Mouse (Mus musculus) ES-Bruce4 (cell line): Measurements from ENCODE around the gene Ano1. TPM values are rescaled to one million over a fixed set of nuclear protein-coding genes. Genes with fewer than 3 reads are reported as not detected.
A peak's percentile ranks its signal among the peaks of the same experiment; 100 is the strongest.

ENCODE experiments used
- H3K27ac ChIP-seq: 2 replicates; pipeline ENCODE4 v1.5.1; 2012; ENCODE audit warnings: low read length, inconsistent platforms; ENCODE audit not compliant: insufficient read depth
- H3K27me3 ChIP-seq: 2 replicates; pipeline ENCODE4 v1.6.1; 2012; ENCODE audit warnings: mild to moderate bottlenecking, low read length, inconsistent platforms; ENCODE audit not compliant: control insufficient read depth, poor library complexity, insufficient read depth, severe bottlenecking
- H3K36me3 ChIP-seq: 2 replicates; pipeline ENCODE4 v1.6.1; 2012; ENCODE audit warnings: inconsistent platforms, mild to moderate bottlenecking, low read length, moderate library complexity; ENCODE audit not compliant: control insufficient read depth, poor library complexity, insufficient read depth, severe bottlenecking
- H3K4me1 ChIP-seq: one replicate; pipeline ENCODE4 v1.8.1; 2011; ENCODE audit warnings: low read length; ENCODE audit not compliant: control insufficient read depth, insufficient read depth
- H3K4me3 ChIP-seq: 2 replicates; pipeline ENCODE4 v1.5.1; 2011; ENCODE audit warnings: low read depth, mild to moderate bottlenecking, low read length
- H3K9ac ChIP-seq: 2 replicates; pipeline ENCODE4 v1.6.1; 2012; ENCODE audit warnings: low read depth, mild to moderate bottlenecking, inconsistent platforms; ENCODE audit not compliant: poor library complexity, severe bottlenecking
- H3K9me3 ChIP-seq: replicated peaks from 2 replicates; pipeline ENCODE4 v1.6.1; 2012; ENCODE audit warnings: mild to moderate bottlenecking, low read length, inconsistent platforms; ENCODE audit not compliant: control insufficient read depth, poor library complexity, insufficient read depth, severe bottlenecking
- CTCF ChIP-seq: IDR thresholded peaks from one replicate; pipeline ENCODE4 v1.8.1; 2011; ENCODE audit warnings: low read depth, low read length
- EP300 ChIP-seq: IDR thresholded peaks from 2 replicates; pipeline ENCODE4 v1.6.1; 2011; ENCODE audit warnings: low read depth, low read length; ENCODE audit not compliant: insufficient read depth
- POLR2A ChIP-seq: IDR thresholded peaks from one replicate; pipeline ENCODE4 v1.8.1; 2011; ENCODE audit warnings: low read length; ENCODE audit not compliant: insufficient read depth
- polyA plus RNA-seq: library from polyadenylated mRNA; stranded (reverse); fragments of >200 nt; gene quantifications from 2 replicates; pipeline ENCODE4 v1.2.4, GENCODE M21; 2011; ENCODE audit warnings: low read depth; ENCODE audit not compliant: missing spikeins, insufficient read depth, insufficient read length

Ano1 gene
- polyA plus RNA-seq, 1 experiment: 1.7 TPM

GRCm38 (mm10) chr7:144738357-144738798, 13.4 kb downstream of the Ano1 start:
- no peak overlapping the region for H3K27ac ChIP-seq
- H3K36me3 ChIP-seq: no peaks in the 10 kb centered on the region
- no peaks in the 10 kb centered on the region for H3K4me1 ChIP-seq
- no peak overlapping the region for H3K9ac ChIP-seq
- TF ChIP-seq EP300: no peak
- TF ChIP-seq POLR2A: no peak
- no peaks in the 10 kb centered on the region for H3K27me3 ChIP-seq
- H3K4me3 ChIP-seq: peak overlapping the region; percentile 52
- no peaks in the 10 kb centered on the region for H3K9me3 ChIP-seq

GRCm38 (mm10) chr7:144731897-144732291, 19.9 kb downstream of the Ano1 start:
- Histone ChIP-seq H3K9ac (no peak overlapping the region), H3K4me1 (no peaks in the 10 kb centered on the region), H3K36me3 (no peaks in the 10 kb centered on the region), H3K4me3 (no peak overlapping the region), H3K27me3 (no peaks in the 10 kb centered on the region), H3K27ac (no peak overlapping the region), H3K9me3 (no peaks in the 10 kb centered on the region)
- TF ChIP-seq EP300 (no peak), POLR2A (no peak), CTCF (no peak)

- Histone ChIP-seq H3K36me3 (no peaks in the 10 kb centered on the region), H3K27ac (no peak overlapping the region), H3K27me3 (no peaks in the 10 kb centered on the region), H3K4me1 (no peaks in the 10 kb centered on the region), H3K4me3 (no peak overlapping the region), H3K9ac (no peak overlapping the region), H3K9me3 (no peaks in the 10 kb centered on the region)
- TF ChIP-seq CTCF: no peak
- no peak for TF ChIP-seq EP300
- TF ChIP-seq POLR2A: no peak
Measured at GRCm38 (mm10) chr7:144731182-144731896, 20.4 kb downstream of the Ano1 start.

DNA sequence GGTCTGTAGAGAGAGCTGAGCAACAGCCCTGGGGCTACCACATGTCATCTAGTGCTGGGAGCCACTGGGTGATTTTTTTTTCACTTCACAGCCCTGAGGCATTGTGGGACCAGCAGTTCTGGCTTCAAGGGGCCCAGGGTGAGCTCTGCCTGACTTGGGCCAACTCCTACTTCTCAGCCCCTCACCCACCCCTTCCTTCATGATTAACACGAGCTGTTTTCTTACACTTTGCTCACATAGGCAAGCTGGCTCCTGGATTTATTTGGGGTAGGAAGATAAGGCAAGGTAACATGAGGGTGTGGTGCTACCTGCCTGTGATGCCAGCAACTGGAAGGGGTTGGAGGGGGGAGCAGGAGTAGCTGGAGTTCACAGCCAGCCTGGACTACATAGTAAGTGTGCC, 27.5 kb downstream of the Ano1 start:
- no peak for TF ChIP-seq POLR2A
- TF ChIP-seq EP300: no peak
- TF ChIP-seq CTCF: no peak
- Histone ChIP-seq H3K4me3 (no peak overlapping the region), H3K27ac (no peak overlapping the region), H3K9me3 (no peaks in the 10 kb centered on the region), H3K27me3 (no peaks in the 10 kb centered on the region), H3K36me3 (no peaks in the 10 kb centered on the region), H3K4me1 (no peaks in the 10 kb centered on the region), H3K9ac (no peak overlapping the region)

- Histone ChIP-seq H3K9me3 (no peaks in the 10 kb centered on the region), H3K9ac (no peak overlapping the region), H3K4me1 (no peaks in the 10 kb centered on the region), H3K36me3 (no peaks in the 10 kb centered on the region), H3K27me3 (no peaks in the 10 kb centered on the region), H3K4me3 (no peak overlapping the region), H3K27ac (no peak overlapping the region)
- TF ChIP-seq CTCF (no peak), EP300 (no peak), POLR2A (no peak)
Measured at GRCm38 (mm10) chr7:144719956-144720355, 31.8 kb downstream of the Ano1 start.

DNA sequence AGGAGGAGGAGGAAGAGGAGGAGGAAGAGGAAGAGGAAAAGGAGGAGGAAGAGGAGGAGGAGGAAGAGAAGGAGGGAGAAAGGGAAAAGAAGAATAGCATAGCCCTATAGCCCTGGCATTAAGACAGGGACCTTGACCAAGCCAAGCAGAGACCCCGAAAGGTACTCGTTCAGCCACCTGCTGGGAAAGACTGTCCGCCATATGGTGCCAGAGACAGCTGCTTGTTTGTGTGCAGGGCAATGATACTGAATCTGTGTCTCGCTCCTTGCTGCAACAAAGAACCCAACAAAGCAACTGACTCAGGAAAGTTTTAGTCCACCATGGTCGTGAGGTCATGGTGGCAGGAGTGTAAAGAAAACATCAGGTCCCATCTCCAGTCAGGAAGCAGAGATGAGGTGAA, 34.0 kb downstream of the Ano1 start:
- Histone ChIP-seq H3K4me3 (no peak overlapping the region), H3K36me3 (no peaks in the 10 kb centered on the region), H3K27ac (no peak overlapping the region), H3K9me3 (no peaks in the 10 kb centered on the region), H3K9ac (no peak overlapping the region), H3K4me1 (no peaks in the 10 kb centered on the region), H3K27me3 (no peaks in the 10 kb centered on the region)
- TF ChIP-seq POLR2A (no peak), EP300 (no peak), CTCF (no peak)
